In the genomic region with DNA sequence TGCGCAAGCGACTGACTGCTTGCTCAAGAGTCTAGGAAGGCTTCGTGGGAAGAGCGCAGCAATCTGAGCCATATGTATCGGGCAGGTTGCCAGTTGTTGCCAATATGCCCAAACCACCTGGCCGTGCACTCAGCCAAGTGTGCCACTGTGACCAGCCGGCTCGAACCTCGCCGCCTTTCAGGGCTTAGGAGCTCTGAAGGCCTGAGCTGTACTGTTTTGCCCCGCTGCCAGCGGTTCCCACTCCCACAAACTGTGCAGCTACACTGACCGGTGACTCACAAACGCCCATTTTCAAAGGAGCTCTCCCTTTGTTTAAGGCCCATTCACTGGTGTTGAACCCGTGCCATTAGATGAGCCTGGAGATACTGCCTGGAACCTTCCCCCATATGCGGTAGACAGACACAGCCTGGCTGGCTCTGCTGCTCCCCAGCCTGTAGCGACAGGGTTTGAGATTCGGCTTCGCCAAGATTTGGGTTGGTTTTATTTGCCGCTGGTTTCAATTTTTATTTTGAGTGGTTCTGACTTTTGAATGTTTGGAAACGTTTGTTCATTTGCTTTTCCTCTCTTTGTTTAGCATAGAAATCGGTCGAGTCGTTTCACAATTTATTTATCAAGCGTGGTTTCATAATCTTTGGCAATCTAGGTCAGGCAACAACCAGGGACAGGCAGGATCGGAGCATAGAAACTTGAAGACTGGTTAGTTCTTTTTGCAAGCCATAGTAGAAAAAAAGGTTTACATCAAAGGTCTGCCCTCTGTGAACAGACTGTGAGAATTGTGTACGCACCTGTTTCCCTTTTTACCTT, we compare ENCODE assay signal across 8 mouse cellular contexts.
A peak's percentile ranks its signal among the peaks of the same experiment; 100 is the strongest.
DNase-seq lines count a peak whose midpoint lies in the region; ATAC-seq and TF ChIP-seq lines count a peak whose summit lies in the region.

No protein-coding gene starts in this region.

- DNase-seq in ovary, postnatal 36 days (ENCODE audit: low spot score), result peak; percentile 38
- DNase-seq in ovary, adult 18-20 months (ENCODE audit: low spot score), result no peak
- peak; percentile 97 for DNase-seq in cerebellum, adult 9-11 months
- no peak for DNase-seq in lung, embryonic 14.5 days
- DNase-seq in skeletal muscle tissue, adult 2 months (ENCODE audit: low read depth, low spot score), result peak; percentile 39
- no peak for DNase-seq in embryonic facial prominence, embryonic 10.5 days (ENCODE audit: low spot score)

- peaks cover 8% of the 10 kb centered on the region; the same call in 1 of the 2 replicates for H3K36me3 ChIP-seq in lung, embryonic 14.5 days (ENCODE audit: insufficient read depth)
- H3K36me3 ChIP-seq in embryonic facial prominence, embryonic 10.5 days (replicated peaks), result no peaks in the 10 kb centered on the region
- H3K36me3 ChIP-seq in intestine, embryonic 16.5 days (ENCODE audit: control insufficient read depth, insufficient read depth, low read length), result no peaks in the 10 kb centered on the region

- no peak overlapping the region for H3K9ac ChIP-seq in lung, embryonic 14.5 days
- no peak overlapping the region for H3K9ac ChIP-seq in intestine, embryonic 16.5 days (ENCODE audit: low read depth, low read length)

- no peaks in the 10 kb centered on the region for H3K9me3 ChIP-seq in lung, embryonic 14.5 days (ENCODE audit: low read depth, low read length)
- H3K9me3 ChIP-seq in embryonic facial prominence, embryonic 10.5 days, result no peaks in the 10 kb centered on the region
- no peaks in the 10 kb centered on the region for H3K9me3 ChIP-seq in intestine, embryonic 16.5 days (ENCODE audit: control insufficient read depth, low read length)

- H3K27ac ChIP-seq in lung, embryonic 14.5 days (ENCODE audit: low read depth), result peak overlapping the region; percentile 18; the same call in 1 of the 2 replicates
- H3K27ac ChIP-seq in embryonic facial prominence, embryonic 10.5 days (replicated peaks), result no peak overlapping the region
- no peak overlapping the region for H3K27ac ChIP-seq in intestine, embryonic 16.5 days (ENCODE audit: low read length)

- 82% methylated on average over 27 of the region's 27 CpGs for WGBS in lung, embryonic 14.5 days
- 91% methylated on average over 27 of the region's 27 CpGs for WGBS in embryonic facial prominence, embryonic 10.5 days
- WGBS in intestine, embryonic 16.5 days, result 85% methylated on average over 27 of the region's 27 CpGs

- ATAC-seq in granulocyte monocyte progenitor cell, adult 5-6 weeks (replicated peaks; ENCODE audit: poor library complexity, severe bottlenecking), result peak; percentile 57
- ATAC-seq in lung, embryonic 14.5 days (ENCODE audit: insufficient read depth), result 0 out of 2 replicates have a peak, but pooled peaks have one; percentile 24
- ATAC-seq in intestine, embryonic 16.5 days, result no peak

- no peak overlapping the region for H3K4me3 ChIP-seq in lung, embryonic 14.5 days (ENCODE audit: low read depth, low read length)
- H3K4me3 ChIP-seq in embryonic facial prominence, embryonic 10.5 days, result no peak overlapping the region
- H3K4me3 ChIP-seq in intestine, embryonic 16.5 days (ENCODE audit: low read length), result no peak overlapping the region

- no peak overlapping the region for H3K4me2 ChIP-seq in lung, embryonic 14.5 days
- no peak overlapping the region for H3K4me2 ChIP-seq in intestine, embryonic 16.5 days (ENCODE audit: low read depth, low read length)

- H3K27me3 ChIP-seq in lung, embryonic 14.5 days (ENCODE audit: insufficient read depth, low read length), result no peaks in the 10 kb centered on the region
- no peaks in the 10 kb centered on the region for H3K27me3 ChIP-seq in embryonic facial prominence, embryonic 10.5 days (replicated peaks; ENCODE audit: low read depth, poor library complexity, severe bottlenecking)
- H3K27me3 ChIP-seq in intestine, embryonic 16.5 days (replicated peaks; ENCODE audit: control insufficient read depth, insufficient read depth, low read length), result no peaks in the 10 kb centered on the region

- 0 out of 2 replicates have a peak, but pooled peaks cover 7% of the 10 kb centered on the region for H3K4me1 ChIP-seq in lung, embryonic 14.5 days (ENCODE audit: insufficient read depth)
- 0 out of 2 replicates have a peak, but pooled peaks cover 3% of the 10 kb centered on the region for H3K4me1 ChIP-seq in embryonic facial prominence, embryonic 10.5 days
- H3K4me1 ChIP-seq in intestine, embryonic 16.5 days (ENCODE audit: control insufficient read depth, insufficient read depth, low read length), result no peaks in the 10 kb centered on the region

- TF ChIP-seq CTCF in lung, embryonic 14.5 days (IDR thresholded peaks at IDR 0.05; ENCODE audit: low read depth), result no peak

Comparison
In these comparisons a context has a peak if more than half of its experiments do, and no peak if none do; other contexts are left out.
1. DNase-seq: peak in ovary, postnatal 36 days (single experiment), cerebellum, adult 9-11 months (single experiment) and skeletal muscle tissue, adult 2 months (single experiment); none in ovary, adult 18-20 months (single experiment), lung, embryonic 14.5 days (single experiment) and embryonic facial prominence, embryonic 10.5 days (single experiment).